Mouse (Mus musculus): ENCODE data around the gene Myadm.
"Not testable (repeated sequence)": the region's sequence is repeated elsewhere in the genome, so short reads cannot be mapped to it uniquely, and the experiment has no call there.

Gene Myadm

GRCm38 (mm10) chr7:3291197-3291596 is 2.3 kb downstream of the Myadm start:
- no peak for DNase-seq

- DNase-seq = no peak
Measured at GRCm38 (mm10) chr7:3291764-3292163, 2.9 kb downstream of the Myadm start.

- not testable (repeated sequence) for DNase-seq
Measured at GRCm38 (mm10) chr7:3292271-3292670, 3.4 kb downstream of the Myadm start.

GRCm38 (mm10) chr7:3292791-3293190 is 3.9 kb downstream of the Myadm start:
- peak in 1 of 2 experiments; percentile 16 for DNase-seq

GRCm38 (mm10) chr7:3294794-3295193 is 5.9 kb downstream of the Myadm start:
- DNase-seq = no peak

GRCm38 (mm10) chr7:3295321-3296110 is 6.6 kb downstream of the Myadm start:
- no peak for DNase-seq

- no peak for DNase-seq
Measured at GRCm38 (mm10) chr7:3296711-3297110, 7.8 kb downstream of the Myadm start.

- DNase-seq = peak in 1 of 2 experiments; percentile 17
Measured at GRCm38 (mm10) chr7:3299941-3300617, 11.2 kb downstream of the Myadm start.

- DNase-seq = no peak
Measured at GRCm38 (mm10) chr7:3300891-3301627, 12.2 kb downstream of the Myadm start.

- DNase-seq = peak; percentile 32 to 40
Measured at GRCm38 (mm10) chr7:3301628-3302555, 13.0 kb downstream of the Myadm start.

GRCm38 (mm10) chr7:3302556-3303275 is 13.8 kb downstream of the Myadm start:
- peak; percentile 47 to 54 for DNase-seq

GRCm38 (mm10) chr7:3303276-3303781 is 14.4 kb downstream of the Myadm start:
- peak; percentile 53 to 62 for DNase-seq

- no peak for DNase-seq
Measured at GRCm38 (mm10) chr7:3303789-3304188, 14.9 kb downstream of the Myadm start.

- DNase-seq = peak in 1 of 2 experiments; percentile 32
Measured at GRCm38 (mm10) chr7:3304298-3304697, 15.4 kb downstream of the Myadm start.

- DNase-seq = no peak
Measured at GRCm38 (mm10) chr7:3306400-3306799, 17.5 kb downstream of the Myadm start.

- DNase-seq = no peak
Measured at GRCm38 (mm10) chr7:3308646-3309045, 19.8 kb downstream of the Myadm start.

- no peak for DNase-seq
Measured at GRCm38 (mm10) chr7:3310233-3310632, 21.4 kb downstream of the Myadm start.

GRCm38 (mm10) chr7:3313571-3313970 is 24.7 kb downstream of the Myadm start:
- no peak for DNase-seq

GRCm38 (mm10) chr7:3314121-3314520 is 25.2 kb downstream of the Myadm start:
- no peak for DNase-seq

- no peak for DNase-seq
Measured at GRCm38 (mm10) chr7:3317704-3318103, 28.8 kb downstream of the Myadm start.

GRCm38 (mm10) chr7:3320856-3321255 is 32.0 kb downstream of the Myadm start:
- DNase-seq = no peak

Data from cerebellum, adult 18-20 months (tissue).